Mouse (Mus musculus) frontal cortex, postnatal 14 days (tissue): ENCODE data around the gene Nsrp1.

Experiments
- DNase-seq, 2 experiments: peaks; one replicate each; pipeline ENCODE4 v3.0.0; 2022; ENCODE audit warnings: low spot score in 2 of 2

Gene Nsrp1

GRCm38 (mm10) chr11:77042816-77043215, 35.4 kb downstream of the Nsrp1 start:
- DNase-seq: no peak

- no peak for DNase-seq
Observed at GRCm38 (mm10) chr11:77041891-77042290, 36.3 kb downstream of the Nsrp1 start.

GRCm38 (mm10) chr11:77031151-77031934, 46.9 kb downstream of the Nsrp1 start:
- DNase-seq: no peak

GRCm38 (mm10) chr11:77028157-77028556, 50.1 kb downstream of the Nsrp1 start:
- no peak for DNase-seq

GRCm38 (mm10) chr11:77026559-77026958, 51.7 kb downstream of the Nsrp1 start:
- DNase-seq: no peak

GRCm38 (mm10) chr11:77021749-77022396, 56.4 kb downstream of the Nsrp1 start:
- no peak for DNase-seq

GRCm38 (mm10) chr11:77019539-77019938, 58.7 kb downstream of the Nsrp1 start:
- DNase-seq: no peak

- DNase-seq: no peak
Observed at GRCm38 (mm10) chr11:77018046-77018445, 60.2 kb downstream of the Nsrp1 start.

- no peak for DNase-seq
Observed at GRCm38 (mm10) chr11:77010762-77011475, 67.3 kb downstream of the Nsrp1 start.

GRCm38 (mm10) chr11:77009069-77010025, 68.9 kb downstream of the Nsrp1 start:
- no peak for DNase-seq

GRCm38 (mm10) chr11:77006616-77007015, 71.6 kb downstream of the Nsrp1 start:
- DNase-seq: no peak

- no peak for DNase-seq
Observed at GRCm38 (mm10) chr11:77005881-77006280, 72.4 kb downstream of the Nsrp1 start.

- DNase-seq: no peak
Observed at GRCm38 (mm10) chr11:77002361-77002760, 75.9 kb downstream of the Nsrp1 start.

- no peak for DNase-seq
Observed at GRCm38 (mm10) chr11:77000741-77001140, 77.5 kb downstream of the Nsrp1 start.

- DNase-seq: no peak
Observed at GRCm38 (mm10) chr11:76998705-76999226, 79.5 kb downstream of the Nsrp1 start.

- DNase-seq: no peak
Observed at GRCm38 (mm10) chr11:76997916-76998704, 80.1 kb downstream of the Nsrp1 start, which contains the start of gene Slc6a4. Slc6a4 (plus strand) TSS chr11:76998603.

- DNase-seq: peak; percentile 17 to 33
Observed at GRCm38 (mm10) chr11:76997305-76997704, 80.9 kb downstream of the Nsrp1 start.

- no peak for DNase-seq
Observed at GRCm38 (mm10) chr11:76995966-76996672, 82.1 kb downstream of the Nsrp1 start.
